Mouse (Mus musculus) midbrain, embryonic 12.5 days (tissue): Measurements from ENCODE around the gene Cipc. TPM values are rescaled to one million over a fixed set of nuclear protein-coding genes. Genes with fewer than 3 reads are reported as not detected.
A peak's percentile ranks its signal among the peaks of the same experiment; 100 is the strongest.

ENCODE experiments used
- ATAC-seq: fragments of 200-750 bp; cut with Nextera tagmentation; 2 replicates; pipeline ENCODE4 v1.8.0; 2017; ENCODE audit warnings: low read depth, moderate TSS enrichment, moderate library complexity; ENCODE audit not compliant: low FRiP score
- H3K27ac ChIP-seq: fragments of 300-500 bp; sonication (generic); replicated peaks from 2 replicates; pipeline ENCODE4 v1.5.1; 2016; ENCODE audit warnings: mild to moderate bottlenecking
- H3K27me3 ChIP-seq: fragments of 300-500 bp; sonication (generic); 2 replicates; pipeline ENCODE4 v1.6.1; 2016; ENCODE audit warnings: mild to moderate bottlenecking
- H3K36me3 ChIP-seq: fragments of 300-500 bp; sonication (generic); 2 replicates; pipeline ENCODE4 v1.6.1; 2016
- H3K4me1 ChIP-seq: fragments of 300-500 bp; sonication (generic); 2 replicates; pipeline ENCODE4 v1.6.1; 2016
- H3K4me2 ChIP-seq: fragments of 300-500 bp; sonication (generic); replicated peaks from 2 replicates; pipeline ENCODE4 v1.6.1; 2016; ENCODE audit warnings: mild to moderate bottlenecking, moderate library complexity
- H3K4me3 ChIP-seq: fragments of 300-500 bp; sonication (generic); 2 replicates; pipeline ENCODE4 v1.5.1; 2016; ENCODE audit warnings: mild to moderate bottlenecking
- H3K9ac ChIP-seq: fragments of 300-500 bp; sonication (generic); replicated peaks from 2 replicates; pipeline ENCODE4 v1.6.1; 2016; ENCODE audit warnings: mild to moderate bottlenecking, moderate library complexity
- H3K9me3 ChIP-seq: fragments of 300-500 bp; sonication (generic); 2 replicates; pipeline ENCODE4 v1.6.1; 2016; ENCODE audit warnings: mild to moderate bottlenecking
- WGBS: fragments of 180-500 bp; shearing (Covaris S2); methylation state at CpG from one replicate; pipeline ENCODE4 v1.1.7; 2016; 5-methylcytosine and 5-hydroxymethylcytosine counted together
- polyA plus RNA-seq: library from polyadenylated mRNA; unstranded; fragments of >200 nt; fragmentation: Nextera tagmentation; extraction: Ambion mirVana; gene quantifications from 2 replicates; pipeline ENCODE4 v1.2.1, GENCODE M21; 2016

Cipc gene
- polyA plus RNA-seq, 1 experiment from 2014 or later = 44.3 TPM

DNA sequence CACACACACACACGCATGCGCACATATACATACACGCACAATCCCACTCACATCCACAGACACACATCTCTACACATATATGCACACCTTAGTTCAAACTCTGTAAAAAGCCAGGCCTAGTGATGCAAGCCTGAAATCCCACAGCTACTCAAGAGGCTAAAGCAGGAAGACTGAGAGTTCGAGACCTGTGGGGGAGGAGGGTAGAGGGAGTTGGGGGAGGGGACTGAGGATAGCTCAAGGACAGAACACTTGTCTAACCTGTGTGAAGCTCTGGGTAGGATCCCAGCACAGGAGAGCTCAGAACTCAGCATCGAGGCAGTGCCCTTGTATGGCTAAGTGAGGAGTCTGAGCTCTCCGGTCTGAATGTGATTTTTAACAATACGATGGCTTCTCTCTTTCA, 56.0 kb downstream of the Cipc start:
- ATAC-seq = no peak
- 76% methylated on average over 7 of the region's 7 CpGs for WGBS
- peaks cover 8% of the 10 kb centered on the region; the same call in 1 of the 2 replicates for H3K4me1 ChIP-seq
- H3K36me3 ChIP-seq = no peaks in the 10 kb centered on the region
- 0 out of 2 replicates have a peak, but pooled peaks cover 2% of the 10 kb centered on the region for H3K27me3 ChIP-seq
- no peak overlapping the region for H3K4me2 ChIP-seq
- no peak overlapping the region for H3K27ac ChIP-seq
- no peak overlapping the region for H3K4me3 ChIP-seq
- H3K9me3 ChIP-seq = no peaks in the 10 kb centered on the region
- no peak overlapping the region for H3K9ac ChIP-seq

DNA sequence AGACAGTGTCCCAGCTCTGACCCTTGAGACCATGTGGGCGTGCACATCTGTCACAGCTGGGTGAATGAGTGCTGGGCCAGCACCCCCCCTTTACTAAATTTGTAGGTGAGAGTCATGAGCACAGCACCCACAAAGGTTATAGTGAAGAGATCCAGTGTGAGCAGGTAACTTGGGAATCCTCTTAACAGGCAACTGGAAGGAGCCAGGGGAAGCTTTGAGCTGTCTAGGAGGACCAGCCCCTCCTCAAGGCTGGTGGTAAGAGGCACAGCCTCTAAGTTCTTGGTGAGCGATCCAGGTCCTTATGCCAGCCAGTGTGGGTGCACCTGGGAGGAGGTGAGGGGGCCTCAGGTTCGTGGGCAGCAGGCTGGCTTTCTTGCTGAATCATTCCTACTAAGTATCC, 56.8 kb downstream of the Cipc start:
- WGBS = 61% methylated on average over 3 of the region's 3 CpGs
- no peaks in the 10 kb centered on the region for H3K9me3 ChIP-seq
- 0 out of 2 replicates have a peak, but pooled peaks cover 2% of the 10 kb centered on the region for H3K27me3 ChIP-seq
- no peaks in the 10 kb centered on the region for H3K36me3 ChIP-seq
- H3K4me3 ChIP-seq = no peak overlapping the region
- H3K27ac ChIP-seq = no peak overlapping the region
- H3K4me2 ChIP-seq = no peak overlapping the region
- no peak overlapping the region for H3K9ac ChIP-seq
- no peak for ATAC-seq
- peaks cover 8% of the 10 kb centered on the region; the same call in 1 of the 2 replicates for H3K4me1 ChIP-seq

DNA sequence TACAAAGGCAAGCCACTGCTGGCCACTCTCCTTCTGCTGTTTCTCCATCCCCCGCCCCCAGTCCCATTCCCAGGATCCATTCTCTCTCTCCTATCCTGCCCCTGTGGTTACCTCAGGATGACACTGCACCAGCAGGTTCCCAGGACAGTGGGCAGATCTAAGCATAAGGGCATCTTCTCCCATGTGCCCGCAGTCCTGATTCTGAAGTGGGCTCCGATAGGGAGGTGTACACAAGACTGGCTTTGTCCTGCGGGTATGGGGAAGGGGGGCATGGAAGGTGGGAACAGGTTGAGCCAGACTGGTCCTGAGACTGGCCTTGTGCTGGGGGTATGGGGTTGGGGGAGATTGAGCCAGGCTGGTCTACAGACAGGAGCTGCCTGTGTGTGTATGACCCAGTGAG, 57.8 kb downstream of the Cipc start:
- no peak overlapping the region for H3K9ac ChIP-seq
- H3K9me3 ChIP-seq = no peaks in the 10 kb centered on the region
- 89% methylated on average over 4 of the region's 4 CpGs for WGBS
- no peaks in the 10 kb centered on the region for H3K36me3 ChIP-seq
- peak overlapping the region; percentile 7; the same call in 1 of the 2 replicates for H3K27ac ChIP-seq
- no peak overlapping the region for H3K4me2 ChIP-seq
- 0 out of 2 replicates have a peak, but pooled peaks cover 2% of the 10 kb centered on the region for H3K27me3 ChIP-seq
- H3K4me3 ChIP-seq = no peak overlapping the region
- no peak for ATAC-seq
- H3K4me1 ChIP-seq = peaks cover 8% of the 10 kb centered on the region; the same call in 1 of the 2 replicates

Other genes with a start within 250 kb of the Cipc start
- 14.3 and 16.8 TPM in 2 replicates for gene Angel1, start 220.6 kb upstream of the Cipc start, polyA plus RNA-seq
- not detected in 2 replicates for gene Lrrc74a, start 212.7 kb upstream of the Cipc start, polyA plus RNA-seq
- gene Irf2bpl, start 62.2 kb upstream of the Cipc start, polyA plus RNA-seq = 74.0 and 76.0 TPM in 2 replicates
- gene Zdhhc22, start 43.4 kb downstream of the Cipc start, polyA plus RNA-seq = 0.98 and 1.9 TPM in 2 replicates
- gene Tmem63c, start 74.3 kb downstream of the Cipc start, polyA plus RNA-seq = 1.5 and 1.7 TPM in 2 replicates
- gene Ngb, start 155.5 kb downstream of the Cipc start, polyA plus RNA-seq = 0.66 and 0.69 TPM in 2 replicates
- 25.5 and 25.7 TPM in 2 replicates for gene Gstz1, start 200.1 kb downstream of the Cipc start, polyA plus RNA-seq
- 16.3 and 17.5 TPM in 2 replicates for gene Pomt2, start 200.9 kb downstream of the Cipc start, polyA plus RNA-seq